Mouse (Mus musculus): ENCODE results near the gene Khdc4.

DNA sequence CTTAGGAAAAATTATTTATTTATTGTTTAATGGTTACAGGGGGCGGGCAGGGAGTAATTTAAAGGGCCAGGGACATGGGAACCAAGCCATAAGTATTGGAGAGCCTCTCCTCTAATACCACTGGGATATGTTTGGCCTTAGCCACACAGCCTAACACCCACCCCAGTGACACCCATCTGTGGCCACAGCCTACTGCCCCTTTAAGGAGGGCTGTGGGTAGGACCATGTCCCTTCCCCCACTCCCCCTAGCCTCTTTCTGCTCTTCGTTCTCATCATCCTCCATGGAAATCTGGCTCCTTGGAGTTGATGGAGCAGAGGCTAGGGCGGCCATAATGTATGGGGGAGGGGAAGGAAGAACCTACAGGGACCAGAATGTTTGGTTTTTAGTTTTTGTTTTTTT lies 38.5 kb upstream of the Khdc4 start:
- TF ChIP-seq CTCF (IDR thresholded peaks at IDR 0.05; ENCODE audit: insufficient read depth, low read length), result no peak
- no peak for TF ChIP-seq POLR2A (IDR thresholded peaks at IDR 0.05; ENCODE audit: borderline replicate concordance, extremely low read depth, low read depth, low read length)
